Mouse (Mus musculus) myocyte (in vitro differentiated cells): ENCODE measurements around the gene Prg3. TPM values are rescaled to one million over a fixed set of nuclear protein-coding genes. Genes with fewer than 3 reads are reported as not detected.

Source experiments
- H3K27me3 ChIP-seq: one replicate; pipeline ENCODE4 v1.6.1; 2011; ENCODE audit not compliant: control insufficient read depth, insufficient read depth, insufficient read length
- H3K36me3 ChIP-seq: one replicate; pipeline ENCODE4 v1.6.1; 2011; ENCODE audit not compliant: control insufficient read depth, insufficient read depth
- H3K4me2 ChIP-seq: one replicate; pipeline ENCODE4 v1.6.1; 2011; ENCODE audit warnings: low read depth, control low read depth
- H3K4me3 ChIP-seq: one replicate; pipeline ENCODE4 v1.5.1; 2011; ENCODE audit warnings: mild to moderate bottlenecking, control low read depth, moderate library complexity
- H3K79me2 ChIP-seq: one replicate; pipeline ENCODE4 v1.6.1; 2011; ENCODE audit not compliant: control insufficient read depth, insufficient read depth
- H3ac ChIP-seq: one replicate; pipeline ENCODE4 v1.6.1; 2011; ENCODE audit not compliant: control insufficient read depth, insufficient read length
- CEBPB ChIP-seq: IDR thresholded peaks from 2 replicates; pipeline ENCODE4 v1.6.1; 2011; ENCODE audit warnings: mild to moderate bottlenecking, moderate library complexity; ENCODE audit not compliant: poor library complexity, insufficient read depth, severe bottlenecking
- E2F4 ChIP-seq: IDR thresholded peaks from one replicate; pipeline ENCODE4 v1.6.1; 2011; ENCODE audit warnings: mild to moderate bottlenecking, control low read depth, moderate library complexity; ENCODE audit not compliant: insufficient read depth
- MAX ChIP-seq: IDR thresholded peaks from one replicate; pipeline ENCODE4 v1.6.1; 2011; ENCODE audit warnings: low read depth, mild to moderate bottlenecking, control low read depth
- MYOD1 ChIP-seq, 3 experiments: IDR thresholded peaks; one replicate each; pipeline ENCODE4 v1.6.1; 2011; ENCODE audit warnings: control low read depth in 2 of 3, low read depth in 2 of 3, mild to moderate bottlenecking in 2 of 3, moderate library complexity in 1 of 3; ENCODE audit not compliant: insufficient read length in 2 of 3, control insufficient read depth in 1 of 3
- MYOG ChIP-seq, 3 experiments: IDR thresholded peaks; one replicate each; pipeline ENCODE4 v1.6.1; 2011; ENCODE audit warnings: control low read depth in 2 of 3, low read depth in 2 of 3, mild to moderate bottlenecking in 2 of 3; ENCODE audit not compliant: insufficient read length in 2 of 3, control insufficient read depth in 1 of 3, insufficient read depth in 1 of 3
- POLR2A ChIP-seq: IDR thresholded peaks from one replicate; pipeline ENCODE4 v1.6.1; 2011; ENCODE audit warnings: low read depth, mild to moderate bottlenecking, control low read depth, moderate library complexity; ENCODE audit not compliant: insufficient read length
- POLR2AphosphoS2 ChIP-seq: IDR thresholded peaks from one replicate; pipeline ENCODE4 v1.6.1; 2011; ENCODE audit warnings: low read depth, control low read depth; ENCODE audit not compliant: insufficient read length
- REST ChIP-seq: IDR thresholded peaks from one replicate; pipeline ENCODE4 v1.6.1; 2011; ENCODE audit warnings: mild to moderate bottlenecking, control low read depth, moderate library complexity; ENCODE audit not compliant: insufficient read depth, insufficient read length
- SRF ChIP-seq: IDR thresholded peaks from one replicate; pipeline ENCODE4 v1.6.1; 2011; ENCODE audit warnings: low read depth; ENCODE audit not compliant: control insufficient read depth, insufficient read length
- TCF12 ChIP-seq: IDR thresholded peaks from one replicate; pipeline ENCODE4 v1.6.1; 2011; ENCODE audit warnings: mild to moderate bottlenecking, control low read depth; ENCODE audit not compliant: poor library complexity, insufficient read depth, severe bottlenecking
- TCF3 ChIP-seq: IDR thresholded peaks from one replicate; pipeline ENCODE4 v1.6.1; 2011; ENCODE audit warnings: low read depth, control low read depth; ENCODE audit not compliant: insufficient read length
- USF1 ChIP-seq: IDR thresholded peaks from one replicate; pipeline ENCODE4 v1.6.1; 2011; ENCODE audit warnings: low read depth, mild to moderate bottlenecking, control low read depth, moderate library complexity
- polyA plus RNA-seq: library from polyadenylated mRNA; unstranded; fragments of >200 nt; fragmentation: generic; extraction: Trizol; gene quantifications from one replicate; pipeline ENCODE4 v1.2.1, GENCODE M21; 2012; ENCODE audit warnings: missing spikeins

Gene Prg3
- polyA plus RNA-seq, 1 experiment, result not detected

GRCm38 (mm10) chr2:84941795-84942194 lies 46.2 kb upstream of the Prg3 start:
- H3K4me3 ChIP-seq, result no peak overlapping the region
- H3ac ChIP-seq, result no peak overlapping the region
- H3K4me2 ChIP-seq, result no peak overlapping the region
- H3K79me2 ChIP-seq, result no peaks in the 10 kb centered on the region
- H3K27me3 ChIP-seq, result no peaks in the 10 kb centered on the region
- no peaks in the 10 kb centered on the region for H3K36me3 ChIP-seq
- TF ChIP-seq REST (no peak), TCF3 (no peak), USF1 (no peak), SRF (no peak), POLR2AphosphoS2 (no peak), MYOG (IDR thresholded peaks at IDR 0.05; ENCODE audit: control insufficient read depth in 1 of 3, insufficient read depth in 1 of 3, insufficient read length in 2 of 3, low read depth in 2 of 3) (no peak), MAX (no peak), MYOD1 (IDR thresholded peaks at IDR 0.05; ENCODE audit: control insufficient read depth in 1 of 3, insufficient read length in 2 of 3, low read depth in 2 of 3) (no peak), POLR2A (no peak), TCF12 (no peak), CEBPB (no peak), E2F4 (no peak)

DNA sequence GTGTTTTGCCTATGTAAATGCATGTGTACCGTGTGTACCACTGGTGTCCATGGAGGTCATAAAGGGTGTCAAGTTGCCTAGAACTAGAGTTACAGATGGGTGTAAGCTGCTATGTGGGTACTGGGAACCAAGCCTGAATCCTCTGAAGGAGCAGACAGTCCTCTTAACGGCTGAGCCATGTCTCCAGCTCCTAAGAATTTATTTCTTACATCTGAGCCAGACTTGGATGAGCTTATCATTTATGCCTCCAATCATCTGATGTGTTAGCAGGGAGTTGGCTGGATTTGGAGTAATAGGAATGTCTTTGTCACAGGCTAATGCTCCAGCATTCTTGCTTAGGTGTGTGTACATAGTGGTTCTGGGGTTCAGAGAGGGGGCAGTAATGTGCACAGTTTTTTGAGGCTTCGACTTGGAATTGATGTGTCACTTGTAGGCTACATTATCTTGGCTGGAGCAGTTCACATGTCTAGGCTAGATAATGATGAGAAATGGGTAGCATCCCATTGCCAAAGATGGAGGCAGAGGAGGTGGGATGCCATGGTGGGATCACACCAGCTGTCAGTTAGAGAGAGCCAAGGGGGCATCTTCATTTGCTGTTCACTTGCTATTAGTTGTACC lies 40.8 kb upstream of the Prg3 start:
- Histone ChIP-seq H3ac (no peak overlapping the region), H3K27me3 (no peaks in the 10 kb centered on the region), H3K4me2 (no peak overlapping the region), H3K4me3 (no peak overlapping the region), H3K79me2 (no peaks in the 10 kb centered on the region), H3K36me3 (no peaks in the 10 kb centered on the region)
- TF ChIP-seq MYOD1 (IDR thresholded peaks at IDR 0.05; ENCODE audit: control insufficient read depth in 1 of 3, insufficient read length in 2 of 3, low read depth in 2 of 3), result no peak
- no peak for TF ChIP-seq POLR2AphosphoS2
- TF ChIP-seq E2F4, result no peak
- TF ChIP-seq CEBPB, result no peak
- TF ChIP-seq TCF3, result no peak
- no peak for TF ChIP-seq TCF12
- no peak for TF ChIP-seq MAX

- no peaks in the 10 kb centered on the region for H3K27me3 ChIP-seq
- H3K4me2 ChIP-seq, result no peak overlapping the region
- H3K4me3 ChIP-seq, result no peak overlapping the region
- no peaks in the 10 kb centered on the region for H3K79me2 ChIP-seq
- no peak overlapping the region for H3ac ChIP-seq
- TF ChIP-seq MYOG (IDR thresholded peaks at IDR 0.05; ENCODE audit: control insufficient read depth in 1 of 3, insufficient read depth in 1 of 3, insufficient read length in 2 of 3, low read depth in 2 of 3) (no peak), TCF3 (no peak), USF1 (no peak), TCF12 (no peak), MAX (no peak), MYOD1 (IDR thresholded peaks at IDR 0.05; ENCODE audit: control insufficient read depth in 1 of 3, insufficient read length in 2 of 3, low read depth in 2 of 3) (no peak), CEBPB (no peak), POLR2A (no peak), SRF (no peak), E2F4 (no peak), POLR2AphosphoS2 (no peak), REST (no peak)
- H3K36me3 ChIP-seq, result no peaks in the 10 kb centered on the region
These were observed 39.8 kb upstream of the Prg3 start for GRCm38 (mm10) chr2:84948252-84948651.

- Histone ChIP-seq H3K27me3 (no peaks in the 10 kb centered on the region), H3K4me3 (no peak overlapping the region), H3K79me2 (no peaks in the 10 kb centered on the region), H3K4me2 (no peak overlapping the region), H3K36me3 (no peaks in the 10 kb centered on the region), H3ac (no peak overlapping the region)
- no peak for TF ChIP-seq MYOG (IDR thresholded peaks at IDR 0.05; ENCODE audit: control insufficient read depth in 1 of 3, insufficient read depth in 1 of 3, insufficient read length in 2 of 3, low read depth in 2 of 3)
- no peak for TF ChIP-seq USF1
- TF ChIP-seq SRF, result no peak
- TF ChIP-seq MAX, result no peak
- TF ChIP-seq CEBPB, result no peak
- no peak for TF ChIP-seq E2F4
- no peak for TF ChIP-seq TCF3
- no peak for TF ChIP-seq POLR2AphosphoS2
- no peak for TF ChIP-seq TCF12
- no peak for TF ChIP-seq REST
- no peak for TF ChIP-seq POLR2A
- TF ChIP-seq MYOD1 (IDR thresholded peaks at IDR 0.05; ENCODE audit: control insufficient read depth in 1 of 3, insufficient read length in 2 of 3, low read depth in 2 of 3), result no peak
These were observed 39.3 kb upstream of the Prg3 start for GRCm38 (mm10) chr2:84948721-84949120.
